Mouse (Mus musculus) C2C12 (cell line): ENCODE data around the gene Arih1. TPM values are rescaled to one million over a fixed set of nuclear protein-coding genes. Genes with fewer than 3 reads are reported as not detected.
A peak's percentile ranks its signal among the peaks of the same experiment; 100 is the strongest.

Source experiments
- H3K27me3 ChIP-seq: one replicate; pipeline ENCODE4 v1.6.1; 2011; ENCODE audit not compliant: control insufficient read depth, insufficient read depth, insufficient read length
- H3K36me3 ChIP-seq: one replicate; pipeline ENCODE4 v1.6.1; 2011; ENCODE audit not compliant: control insufficient read depth, insufficient read depth
- H3K4me3 ChIP-seq: one replicate; pipeline ENCODE4 v1.5.1; 2011; ENCODE audit warnings: mild to moderate bottlenecking, control low read depth; ENCODE audit not compliant: poor library complexity, insufficient read depth, severe bottlenecking
- H3K79me2 ChIP-seq: one replicate; pipeline ENCODE4 v1.6.1; 2011; ENCODE audit not compliant: control insufficient read depth, insufficient read depth
- H3K79me3 ChIP-seq: one replicate; pipeline ENCODE4 v1.6.1; 2011; ENCODE audit warnings: low read depth, control low read depth
- H3ac ChIP-seq: one replicate; pipeline ENCODE3; 2011; ENCODE audit warnings: low read depth; ENCODE audit not compliant: control insufficient read depth, insufficient read length
- CEBPB ChIP-seq: IDR thresholded peaks from one replicate; pipeline ENCODE4 v1.6.1; 2011; ENCODE audit warnings: low read depth, mild to moderate bottlenecking, control low read depth, moderate library complexity
- CTCF ChIP-seq: IDR thresholded peaks from one replicate; pipeline ENCODE4 v1.5.1; 2011; ENCODE audit not compliant: control insufficient read depth, insufficient read depth, insufficient read length
- FOSL1 ChIP-seq: IDR thresholded peaks from one replicate; pipeline ENCODE4 v1.8.0; 2011; ENCODE audit warnings: mild to moderate bottlenecking, low read length; ENCODE audit not compliant: poor library complexity, insufficient read depth, severe bottlenecking
- MAX ChIP-seq: IDR thresholded peaks from one replicate; pipeline ENCODE4 v1.6.1; 2011; ENCODE audit warnings: mild to moderate bottlenecking, control low read depth
- MYOD1 ChIP-seq: IDR thresholded peaks from one replicate; pipeline ENCODE4 v1.6.1; 2011; ENCODE audit warnings: low read depth; ENCODE audit not compliant: control insufficient read depth, insufficient read length
- MYOG ChIP-seq: IDR thresholded peaks from one replicate; pipeline ENCODE4 v1.6.1; 2011; ENCODE audit not compliant: control insufficient read depth, insufficient read length; ENCODE audit errors: extremely low read depth
- USF1 ChIP-seq: IDR thresholded peaks from one replicate; pipeline ENCODE4 v1.6.1; 2011; ENCODE audit warnings: low read depth, mild to moderate bottlenecking, control low read depth, moderate library complexity
- long read RNA-seq, 2 experiments: library from polyadenylated mRNA; unstranded; transcript quantifications; one replicate each; pipeline ENCODE4 v2.0.0; 2019 to 2020
- polyA plus RNA-seq: library from polyadenylated mRNA; unstranded; fragments of >200 nt; fragmentation: generic; extraction: Trizol; gene quantifications from one replicate; pipeline ENCODE4 v1.2.1, GENCODE M21; 2012; ENCODE audit warnings: missing spikeins

Gene Arih1
- 25.4 TPM for polyA plus RNA-seq
- long read RNA-seq, experiment 1, result 0 reads
- long read RNA-seq, experiment 2, full-length matches to known transcripts, result 2 of 7 reads
- long read RNA-seq, experiment 2, partial matches to known transcripts, result 1 of 7 reads
- long read RNA-seq, experiment 2, other reads (novel, unspliced or antisense), result 4 of 7 reads

- Histone ChIP-seq H3K79me2 (peaks cover 47% of the 10 kb centered on the region), H3ac (peak within 1 kb of the TSS; percentile 89)
Measured at GRCm38 (mm10) chr9:59486549-59487065, at the start of gene Arih1. Gene Arih1 (minus strand): TSS chr9:59486618.

GRCm38 (mm10) chr9:59533889-59534288, 47.5 kb upstream of the Arih1 start:
- H3K36me3 ChIP-seq, result no peaks in the 10 kb centered on the region
- H3K27me3 ChIP-seq, result no peaks in the 10 kb centered on the region
- TF ChIP-seq MAX (peak; percentile 55), USF1 (no peak), CTCF (no peak), MYOG (no peak), MYOD1 (peak; percentile 69), FOSL1 (peak; percentile 55), CEBPB (peak; percentile 88)
- no peaks in the 10 kb centered on the region for H3K79me3 ChIP-seq
- H3K4me3 ChIP-seq, result no peak overlapping the region
- no peak overlapping the region for H3ac ChIP-seq
- no peaks in the 10 kb centered on the region for H3K79me2 ChIP-seq

More at GRCm38 (mm10) chr9:59486549-59487065, at the start of gene Arih1:
- Histone ChIP-seq H3K79me3 (peaks cover 45% of the 10 kb centered on the region), H3K4me3 (peak within 1 kb of the TSS; percentile 82), H3K36me3 (peaks cover 7% of the 10 kb centered on the region), H3K27me3 (no peaks in the 10 kb centered on the region)
- TF ChIP-seq FOSL1, result no peak
- no peak for TF ChIP-seq MYOD1
- TF ChIP-seq USF1, result no peak
- TF ChIP-seq MAX, result peak; percentile 19
- no peak for TF ChIP-seq CEBPB
- TF ChIP-seq CTCF, result no peak
- no peak for TF ChIP-seq MYOG

- H3K79me3 ChIP-seq, result no peaks in the 10 kb centered on the region
- H3K27me3 ChIP-seq, result no peaks in the 10 kb centered on the region
- H3K4me3 ChIP-seq, result no peak overlapping the region
- H3K36me3 ChIP-seq, result no peaks in the 10 kb centered on the region
- H3ac ChIP-seq, result no peak overlapping the region
- H3K79me2 ChIP-seq, result no peaks in the 10 kb centered on the region
- TF ChIP-seq MYOG, result no peak
- no peak for TF ChIP-seq MAX
- TF ChIP-seq CTCF, result no peak
- no peak for TF ChIP-seq USF1
- TF ChIP-seq CEBPB, result no peak
- TF ChIP-seq FOSL1, result no peak
- no peak for TF ChIP-seq MYOD1
Measured at GRCm38 (mm10) chr9:59533422-59533821, 47.0 kb upstream of the Arih1 start.

- H3ac ChIP-seq, result no peak overlapping the region
- H3K36me3 ChIP-seq, result no peaks in the 10 kb centered on the region
- no peaks in the 10 kb centered on the region for H3K79me3 ChIP-seq
- H3K27me3 ChIP-seq, result no peaks in the 10 kb centered on the region
- H3K79me2 ChIP-seq, result no peaks in the 10 kb centered on the region
- TF ChIP-seq MAX, result no peak
- H3K4me3 ChIP-seq, result no peak overlapping the region
Measured at GRCm38 (mm10) chr9:59531645-59532044, 45.2 kb upstream of the Arih1 start.

GRCm38 (mm10) chr9:59528274-59528673, 41.9 kb upstream of the Arih1 start:
- no peaks in the 10 kb centered on the region for H3K36me3 ChIP-seq
- H3K79me3 ChIP-seq, result no peaks in the 10 kb centered on the region
- no peak for TF ChIP-seq FOSL1
- no peak for TF ChIP-seq MAX
- no peak for TF ChIP-seq CEBPB
- no peak for TF ChIP-seq MYOD1
- no peak for TF ChIP-seq MYOG
- TF ChIP-seq USF1, result no peak
- no peak for TF ChIP-seq CTCF
- no peaks in the 10 kb centered on the region for H3K27me3 ChIP-seq
- H3K79me2 ChIP-seq, result no peaks in the 10 kb centered on the region
- no peak overlapping the region for H3ac ChIP-seq
- no peak overlapping the region for H3K4me3 ChIP-seq

- no peak overlapping the region for H3ac ChIP-seq
- TF ChIP-seq MYOD1 (no peak), CTCF (no peak), MYOG (no peak), USF1 (no peak), FOSL1 (no peak), CEBPB (no peak), MAX (no peak)
- no peaks in the 10 kb centered on the region for H3K79me3 ChIP-seq
- H3K79me2 ChIP-seq, result no peaks in the 10 kb centered on the region
- no peak overlapping the region for H3K4me3 ChIP-seq
- H3K36me3 ChIP-seq, result no peaks in the 10 kb centered on the region
- no peaks in the 10 kb centered on the region for H3K27me3 ChIP-seq
Measured at GRCm38 (mm10) chr9:59527580-59527979, 41.2 kb upstream of the Arih1 start.
